Mouse (Mus musculus) liver, embryonic 11.5 days (tissue): Measurements from ENCODE around the gene Serpine2. TPM values are rescaled to one million over a fixed set of nuclear protein-coding genes. Genes with fewer than 3 reads are reported as not detected.
A peak's percentile ranks its signal among the peaks of the same experiment; 100 is the strongest.

Experiments used
- ATAC-seq: fragments of 200-750 bp; cut with Nextera tagmentation; replicated peaks from 2 replicates; pipeline ENCODE4 v1.8.0; 2017; ENCODE audit warnings: moderate number of reproducible peaks, mild to moderate bottlenecking, moderate TSS enrichment, moderate library complexity; ENCODE audit not compliant: low FRiP score
- DNase-seq: peaks from one replicate; pipeline ENCODE4 v3.0.0-alpha.2; 2017; ENCODE audit warnings: low spot score
- H3K27ac ChIP-seq: fragments of 300-500 bp; sonication (generic); 2 replicates; pipeline ENCODE4 v1.5.1; 2014; ENCODE audit warnings: mild to moderate bottlenecking, low read depth, low read length, control low read depth
- H3K27me3 ChIP-seq: fragments of 300-500 bp; sonication (generic); replicated peaks from 2 replicates; pipeline ENCODE4 v1.6.1; 2014; ENCODE audit warnings: low read length, mixed read lengths; ENCODE audit not compliant: control insufficient read depth, insufficient read depth
- H3K36me3 ChIP-seq: fragments of 300-500 bp; sonication (generic); 2 replicates; pipeline ENCODE4 v1.6.1; 2014; ENCODE audit warnings: mild to moderate bottlenecking, low read length, moderate library complexity, mixed read lengths; ENCODE audit not compliant: control insufficient read depth, insufficient read depth
- H3K4me1 ChIP-seq: fragments of 300-500 bp; sonication (generic); replicated peaks from 2 replicates; pipeline ENCODE4 v1.6.1; 2014; ENCODE audit warnings: low read length, mixed read lengths; ENCODE audit not compliant: control insufficient read depth, insufficient read depth
- H3K4me2 ChIP-seq: fragments of 300-500 bp; sonication (generic); 2 replicates; pipeline ENCODE4 v1.6.1; 2014; ENCODE audit warnings: mild to moderate bottlenecking, control low read depth, moderate library complexity
- H3K4me3 ChIP-seq: fragments of 300-500 bp; sonication (generic); 2 replicates; pipeline ENCODE4 v1.5.1; 2014; ENCODE audit warnings: low read depth, low read length, control low read depth
- H3K9ac ChIP-seq: fragments of 300-500 bp; sonication (generic); 2 replicates; pipeline ENCODE4 v1.6.1; 2014; ENCODE audit warnings: low read depth, low read length, control low read depth
- H3K9me3 ChIP-seq: fragments of 300-500 bp; sonication (generic); 2 replicates; pipeline ENCODE4 v1.6.1; 2016; ENCODE audit warnings: low read length, inconsistent platforms, mixed read lengths; ENCODE audit not compliant: control insufficient read depth
- WGBS: fragments of 180-500 bp; shearing (Covaris S2); extraction: QIAGEN DNeasy Blood & Tissue Kit; methylation state at CpG from one replicate; pipeline ENCODE4 v1.1.7; 2014; 5-methylcytosine and 5-hydroxymethylcytosine counted together
- polyA plus RNA-seq: library from polyadenylated mRNA; unstranded; fragments of >200 nt; fragmentation: Nextera tagmentation; extraction: Ambion mirVana; gene quantifications from 2 replicates; pipeline ENCODE4 v1.2.1, GENCODE M21; 2014

Serpine2 gene
- polyA plus RNA-seq, 1 experiment from 2014 or later, result 30.1 TPM

- no peaks in the 10 kb centered on the region for H3K9me3 ChIP-seq
- H3K9ac ChIP-seq, result no peak overlapping the region; the same call in 1 of the 2 replicates
- DNase-seq, result peak; percentile 49
- peak overlapping the region; percentile 90 for H3K4me2 ChIP-seq
- H3K4me1 ChIP-seq, result 0 out of 2 replicates have a peak, but pooled peaks cover 4% of the 10 kb centered on the region
- WGBS, result 24% methylated on average over 4 of the region's 4 CpGs
- no peaks in the 10 kb centered on the region for H3K36me3 ChIP-seq
- H3K27ac ChIP-seq, result no peak overlapping the region
- ATAC-seq, result 0 out of 2 replicates have a peak, but pooled peaks have one; percentile 5
- peak overlapping the region; percentile 66 for H3K4me3 ChIP-seq
- peaks cover 23% of the 10 kb centered on the region for H3K27me3 ChIP-seq
These were observed 2.0 kb downstream of the Serpine2 start for GRCm38 (mm10) chr1:79859026-79859425.

- Histone ChIP-seq H3K36me3 (no peaks in the 10 kb centered on the region), H3K27me3 (peaks cover 23% of the 10 kb centered on the region), H3K4me1 (0 out of 2 replicates have a peak, but pooled peaks cover 4% of the 10 kb centered on the region), H3K9ac (peak overlapping the region; percentile 64), H3K27ac (no peak overlapping the region), H3K4me3 (peak overlapping the region; percentile 66), H3K9me3 (no peaks in the 10 kb centered on the region), H3K4me2 (peak overlapping the region; percentile 90)
- peak; percentile 55 for DNase-seq
- peak; percentile 66 for ATAC-seq
- WGBS, result under 1% methylated on average over 55 of the region's 76 CpGs
These were observed 2.5 kb downstream of the Serpine2 start for GRCm38 (mm10) chr1:79858389-79858994.

GRCm38 (mm10) chr1:79857681-79858388 is 3.1 kb downstream of the Serpine2 start:
- 4% methylated on average over 32 of the region's 32 CpGs for whole genome bisulfite sequencing
- ATAC-seq, result peak; percentile 40
- DNase-seq, result no peak
- H3K9me3 ChIP-seq, result no peaks in the 10 kb centered on the region
- H3K4me2 ChIP-seq, result peak overlapping the region; percentile 90
- peaks cover 23% of the 10 kb centered on the region for H3K27me3 ChIP-seq
- H3K4me3 ChIP-seq, result peak overlapping the region; percentile 66
- no peaks in the 10 kb centered on the region for H3K36me3 ChIP-seq
- 0 out of 2 replicates have a peak, but pooled peaks cover 4% of the 10 kb centered on the region for H3K4me1 ChIP-seq
- H3K9ac ChIP-seq, result peak overlapping the region; percentile 64
- no peak overlapping the region for H3K27ac ChIP-seq

GRCm38 (mm10) chr1:79856756-79857155 is 4.2 kb downstream of the Serpine2 start:
- Histone ChIP-seq H3K9me3 (no peaks in the 10 kb centered on the region), H3K27me3 (peaks cover 23% of the 10 kb centered on the region), H3K36me3 (no peaks in the 10 kb centered on the region), H3K4me3 (no peak overlapping the region), H3K9ac (no peak overlapping the region), H3K27ac (no peak overlapping the region), H3K4me1 (0 out of 2 replicates have a peak, but pooled peaks cover 4% of the 10 kb centered on the region), H3K4me2 (no peak overlapping the region)
- ATAC-seq (no peak), DNase-seq (no peak)
- WGBS, result 59% methylated on average over 4 of the region's 4 CpGs

- Histone ChIP-seq H3K27ac (no peak overlapping the region), H3K4me2 (no peak overlapping the region), H3K4me1 (no peaks in the 10 kb centered on the region), H3K9ac (no peak overlapping the region), H3K27me3 (peaks cover 13% of the 10 kb centered on the region), H3K36me3 (no peaks in the 10 kb centered on the region), H3K9me3 (no peaks in the 10 kb centered on the region), H3K4me3 (no peak overlapping the region)
- 66% methylated on average over 3 of the region's 3 CpGs for WGBS
- no peak for DNase-seq
- no peak for ATAC-seq
These were observed 7.5 kb downstream of the Serpine2 start for GRCm38 (mm10) chr1:79853527-79853926.

GRCm38 (mm10) chr1:79850341-79850740 is 10.6 kb downstream of the Serpine2 start:
- H3K36me3 ChIP-seq, result no peaks in the 10 kb centered on the region
- no peaks in the 10 kb centered on the region for H3K9me3 ChIP-seq
- H3K27ac ChIP-seq, result no peak overlapping the region
- no peaks in the 10 kb centered on the region for H3K4me1 ChIP-seq
- H3K9ac ChIP-seq, result no peak overlapping the region
- H3K4me3 ChIP-seq, result no peak overlapping the region
- no peak for DNase-seq
- 74% methylated on average over 10 of the region's 10 CpGs for WGBS
- no peak for ATAC-seq
- no peak overlapping the region for H3K4me2 ChIP-seq
- no peaks in the 10 kb centered on the region for H3K27me3 ChIP-seq

GRCm38 (mm10) chr1:79848663-79849062 is 12.3 kb downstream of the Serpine2 start:
- H3K4me1 ChIP-seq, result no peaks in the 10 kb centered on the region
- ATAC-seq (no peak), DNase-seq (no peak)
- no peak overlapping the region for H3K9ac ChIP-seq
- no peaks in the 10 kb centered on the region for H3K36me3 ChIP-seq
- WGBS, result 55% methylated on average over 3 of the region's 3 CpGs
- H3K27me3 ChIP-seq, result no peaks in the 10 kb centered on the region
- no peak overlapping the region for H3K4me3 ChIP-seq
- no peaks in the 10 kb centered on the region for H3K9me3 ChIP-seq
- no peak overlapping the region for H3K27ac ChIP-seq
- no peak overlapping the region for H3K4me2 ChIP-seq

- WGBS, result 55% methylated on average over 2 of the region's 2 CpGs
- H3K9ac ChIP-seq, result no peak overlapping the region
- no peak overlapping the region for H3K4me3 ChIP-seq
- no peak overlapping the region for H3K27ac ChIP-seq
- H3K36me3 ChIP-seq, result no peaks in the 10 kb centered on the region
- no peaks in the 10 kb centered on the region for H3K4me1 ChIP-seq
- ATAC-seq (no peak), DNase-seq (no peak)
- no peaks in the 10 kb centered on the region for H3K9me3 ChIP-seq
- no peak overlapping the region for H3K4me2 ChIP-seq
- no peaks in the 10 kb centered on the region for H3K27me3 ChIP-seq
These were observed 14.1 kb downstream of the Serpine2 start for GRCm38 (mm10) chr1:79846891-79847290.
